Mouse (Mus musculus) forebrain, embryonic 11.5 days (tissue): ENCODE results near the gene Gsdma3. TPM values are rescaled to one million over a fixed set of nuclear protein-coding genes. Genes with fewer than 3 reads are reported as not detected.
A peak's percentile ranks its signal among the peaks of the same experiment; 100 is the strongest.

Experiments used
- ATAC-seq: fragments of 200-750 bp; cut with Nextera tagmentation; replicated peaks from 2 replicates; pipeline ENCODE4 v1.8.0; 2017; ENCODE audit warnings: moderate TSS enrichment; ENCODE audit not compliant: low FRiP score
- DNase-seq: peaks from one replicate; pipeline ENCODE4 v3.0.0-alpha.2; 2017; ENCODE audit warnings: low spot score
- H3K27ac ChIP-seq: fragments of 300-500 bp; sonication (generic); 2 replicates; pipeline ENCODE4 v1.5.1; 2014; ENCODE audit warnings: low read depth, low read length
- H3K27me3 ChIP-seq: fragments of 300-500 bp; sonication (generic); 2 replicates; pipeline ENCODE4 v1.6.1; 2014; ENCODE audit warnings: mild to moderate bottlenecking, low read length, mixed read lengths; ENCODE audit not compliant: control insufficient read depth, insufficient read depth
- H3K36me3 ChIP-seq: fragments of 300-500 bp; sonication (generic); 2 replicates; pipeline ENCODE4 v1.6.1; 2014; ENCODE audit warnings: mild to moderate bottlenecking, low read length, moderate library complexity, mixed read lengths; ENCODE audit not compliant: control insufficient read depth, insufficient read depth
- H3K4me1 ChIP-seq: fragments of 300-500 bp; sonication (generic); replicated peaks from 2 replicates; pipeline ENCODE4 v1.6.1; 2014; ENCODE audit warnings: low read length, mixed read lengths; ENCODE audit not compliant: control insufficient read depth, insufficient read depth
- H3K4me2 ChIP-seq: fragments of 300-500 bp; sonication (generic); 2 replicates; pipeline ENCODE4 v1.6.1; 2014; ENCODE audit warnings: low read depth, mild to moderate bottlenecking, low read length, moderate library complexity, mixed read lengths; ENCODE audit not compliant: severe bottlenecking
- H3K4me3 ChIP-seq: fragments of 300-500 bp; sonication (generic); 2 replicates; pipeline ENCODE4 v1.5.1; 2014; ENCODE audit warnings: low read depth, low read length
- H3K9ac ChIP-seq: fragments of 300-500 bp; sonication (generic); 2 replicates; pipeline ENCODE4 v1.6.1; 2014; ENCODE audit warnings: low read length
- H3K9me3 ChIP-seq: fragments of 300-500 bp; sonication (generic); 2 replicates; pipeline ENCODE4 v1.6.1; 2016; ENCODE audit warnings: low read length, mixed read lengths; ENCODE audit not compliant: control insufficient read depth
- WGBS: fragments of 180-500 bp; shearing (Covaris S2); extraction: QIAGEN DNeasy Blood & Tissue Kit; methylation state at CpG from one replicate; pipeline ENCODE4 v1.1.7; 2014; 5-methylcytosine and 5-hydroxymethylcytosine counted together
- polyA plus RNA-seq: library from polyadenylated mRNA; unstranded; fragments of >200 nt; fragmentation: Nextera tagmentation; extraction: Ambion mirVana; gene quantifications from 2 replicates; pipeline ENCODE4 v1.2.1, GENCODE M21; 2014

Gene Gsdma3
- polyA plus RNA-seq, 1 experiment from 2014 or later = not detected

DNA sequence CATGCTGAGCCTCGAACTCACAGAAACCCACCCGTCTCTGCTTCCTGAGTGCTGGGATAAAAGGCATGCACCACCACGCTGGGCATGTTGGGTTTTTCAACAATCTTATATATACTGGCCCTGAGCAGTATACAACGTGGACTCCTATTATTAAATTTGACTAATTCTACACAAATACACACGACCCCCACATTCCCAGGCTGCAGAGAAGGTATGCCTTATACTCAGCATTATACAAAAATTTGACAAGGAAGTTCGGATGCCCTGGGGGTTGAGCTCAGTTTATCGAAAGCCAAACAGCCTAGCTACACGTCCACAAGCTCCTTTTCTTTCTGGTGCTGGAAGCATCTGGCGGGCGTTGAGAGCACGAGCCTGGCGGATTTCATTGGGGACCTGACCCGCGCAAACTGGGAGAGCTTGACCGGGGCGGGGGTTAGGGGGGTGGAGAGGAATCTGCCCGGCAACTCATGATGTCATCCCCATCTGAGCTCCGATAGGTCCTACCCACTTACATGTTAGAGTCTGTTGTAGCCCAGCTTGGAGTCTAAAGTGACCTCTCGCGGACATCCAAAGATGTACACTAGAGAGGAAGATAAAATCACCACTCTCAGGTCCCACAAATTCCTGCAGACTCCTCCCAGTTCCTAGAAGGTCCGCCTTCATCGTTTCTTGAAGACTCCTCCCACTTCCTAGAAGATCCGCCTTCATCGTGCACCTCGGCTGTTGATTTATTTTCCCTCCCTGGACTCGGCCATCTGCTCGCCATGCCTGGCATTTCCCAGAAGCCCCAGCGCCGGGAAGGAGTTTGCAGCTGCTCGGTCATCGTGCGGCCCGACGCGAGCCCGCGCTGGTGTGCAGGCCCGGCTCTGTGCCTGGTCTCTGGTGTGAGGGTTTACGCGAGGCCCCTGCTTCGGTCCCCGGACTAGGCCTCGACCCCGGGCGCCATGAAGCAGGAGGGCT lies 55.9 kb downstream of the Gsdma3 start, which contains the start of gene Psmd3:
TSS of gene Psmd3 (plus strand) at position 769 of the 960 bp plus-strand sequence.
- peak within 1 kb of the TSS; percentile 71 for H3K4me2 ChIP-seq
- H3K36me3 ChIP-seq = no peaks in the 10 kb centered on the region; the same call in 1 of the 2 replicates
- H3K27ac ChIP-seq = peak within 1 kb of the TSS; percentile 73
- H3K9me3 ChIP-seq = no peaks in the 10 kb centered on the region
- H3K4me1 ChIP-seq = peaks cover 5% of the 10 kb centered on the region; the same call in 1 of the 2 replicates
- WGBS = 6% methylated on average over 45 of the region's 45 CpGs
- H3K4me3 ChIP-seq = peak within 1 kb of the TSS; percentile 98
- H3K9ac ChIP-seq = peak within 1 kb of the TSS; percentile 99
- DNase-seq (peak; percentile 98), ATAC-seq (peak; percentile 95)
- no peaks in the 10 kb centered on the region for H3K27me3 ChIP-seq

- Histone ChIP-seq H3K36me3 (no peaks in the 10 kb centered on the region; the same call in 1 of the 2 replicates), H3K27ac (no peak overlapping the region), H3K9ac (peak overlapping the region; percentile 99), H3K27me3 (no peaks in the 10 kb centered on the region), H3K9me3 (no peaks in the 10 kb centered on the region), H3K4me1 (peaks cover 5% of the 10 kb centered on the region; the same call in 1 of the 2 replicates), H3K4me2 (peak overlapping the region; percentile 69), H3K4me3 (peak overlapping the region; percentile 98)
- no peak for DNase-seq
- 0% methylated on average over 23 of the region's 23 CpGs for WGBS
- peak; percentile 47 for ATAC-seq
Measured at GRCm38 (mm10) chr11:98682811-98683210, 56.7 kb downstream of the Gsdma3 start.

- H3K36me3 ChIP-seq = peaks cover 2% of the 10 kb centered on the region; the same call in 1 of the 2 replicates
- no peaks in the 10 kb centered on the region for H3K27me3 ChIP-seq
- 93% methylated on average over 9 of the region's 9 CpGs for WGBS
- H3K9me3 ChIP-seq = no peaks in the 10 kb centered on the region
- peaks cover 5% of the 10 kb centered on the region; the same call in 1 of the 2 replicates for H3K4me1 ChIP-seq
- no peak for DNase-seq
- no peak for ATAC-seq
- no peak overlapping the region for H3K4me2 ChIP-seq
- no peak overlapping the region for H3K4me3 ChIP-seq
- H3K9ac ChIP-seq = no peak overlapping the region
- H3K27ac ChIP-seq = no peak overlapping the region
Measured at GRCm38 (mm10) chr11:98685642-98686041, 59.5 kb downstream of the Gsdma3 start.

DNA sequence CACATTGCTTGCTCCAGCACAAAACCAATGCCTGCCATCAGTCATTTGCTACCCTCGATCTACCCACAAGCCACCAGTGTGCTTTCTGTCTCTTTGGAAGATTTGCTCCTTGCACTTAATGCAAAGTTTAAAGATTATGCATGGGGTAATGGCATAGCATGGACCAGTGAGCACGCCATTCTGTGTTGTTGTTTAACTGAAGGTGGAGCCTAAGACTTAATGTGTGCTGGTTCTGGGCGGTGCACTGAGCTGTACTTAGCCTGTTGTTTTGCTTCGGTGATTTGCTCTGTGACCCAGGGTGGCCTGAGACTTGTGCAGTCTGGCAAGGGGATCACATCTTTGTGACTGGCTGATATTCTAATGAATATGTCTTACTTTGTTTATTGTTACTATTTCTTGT lies 60.8 kb downstream of the Gsdma3 start:
- Histone ChIP-seq H3K27me3 (no peaks in the 10 kb centered on the region), H3K36me3 (peaks cover 11% of the 10 kb centered on the region), H3K9ac (no peak overlapping the region), H3K9me3 (no peaks in the 10 kb centered on the region), H3K4me1 (peaks cover 5% of the 10 kb centered on the region; the same call in 1 of the 2 replicates), H3K4me2 (no peak overlapping the region), H3K27ac (no peak overlapping the region), H3K4me3 (no peak overlapping the region)
- WGBS = 89% methylated on average over 4 of the region's 4 CpGs
- DNase-seq (no peak), ATAC-seq (no peak)

Other genes with a start within 250 kb of the Gsdma3 start
- gene Tcap, start 242.5 kb upstream of the Gsdma3 start, polyA plus RNA-seq = not detected in 2 replicates
- not detected in 2 replicates for gene Pnmt, start 239.9 kb upstream of the Gsdma3 start, polyA plus RNA-seq
- gene Pgap3, start 225.9 kb upstream of the Gsdma3 start, polyA plus RNA-seq = 9.0 and 9.2 TPM in 2 replicates
- gene Erbb2, start 213.9 kb upstream of the Gsdma3 start, polyA plus RNA-seq = 19.7 and 23.2 TPM in 2 replicates
- 111 and 112 TPM in 2 replicates for gene Mien1, start 187.4 kb upstream of the Gsdma3 start, polyA plus RNA-seq
- gene Grb7, start 180.0 kb upstream of the Gsdma3 start, polyA plus RNA-seq = 1.8 and 1.9 TPM in 2 replicates
- 0.08 TPM in 1 of 2 replicates, not detected in the other for gene Ikzf3, start 80.3 kb upstream of the Gsdma3 start, polyA plus RNA-seq
- gene Zpbp2, start 75.3 kb upstream of the Gsdma3 start, polyA plus RNA-seq = 0.21 TPM in 2 replicates
- gene Ormdl3, start 39.0 kb upstream of the Gsdma3 start, polyA plus RNA-seq = 8.6 and 11.2 TPM in 2 replicates
- not detected in 2 replicates for gene Lrrc3c, start 28.1 kb upstream of the Gsdma3 start, polyA plus RNA-seq
- gene Gm12355, start 699 bp upstream of the Gsdma3 start, polyA plus RNA-seq = 0.96 and 1.5 TPM in 2 replicates
- gene Gsdma2, start 20.4 kb downstream of the Gsdma3 start, polyA plus RNA-seq = not detected in 2 replicates
- not detected in 2 replicates for gene Gsdma, start 38.0 kb downstream of the Gsdma3 start, polyA plus RNA-seq
- gene Psmd3, start 56.2 kb downstream of the Gsdma3 start, polyA plus RNA-seq = 208 and 220 TPM in 2 replicates
- not detected in 2 replicates for gene Csf3, start 74.9 kb downstream of the Gsdma3 start, polyA plus RNA-seq
- gene Med24, start 103.1 kb downstream of the Gsdma3 start, polyA plus RNA-seq = 75.9 and 76.6 TPM in 2 replicates
- gene Thra, start 114.3 kb downstream of the Gsdma3 start, polyA plus RNA-seq = 35.9 and 36.9 TPM in 2 replicates
- 1.0 and 1.6 TPM in 2 replicates for gene Nr1d1, start 149.0 kb downstream of the Gsdma3 start, polyA plus RNA-seq
- gene Msl1, start 169.2 kb downstream of the Gsdma3 start, polyA plus RNA-seq = 24.0 and 28.4 TPM in 2 replicates
- 59.9 and 63.2 TPM in 2 replicates for gene Casc3, start 178.5 kb downstream of the Gsdma3 start, polyA plus RNA-seq
- gene Rapgefl1, start 210.4 kb downstream of the Gsdma3 start, polyA plus RNA-seq = 2.0 and 2.5 TPM in 2 replicates
- 5.5 and 6.3 TPM in 2 replicates for gene Wipf2, start 237.3 kb downstream of the Gsdma3 start, polyA plus RNA-seq